Mouse (Mus musculus) layer of hippocampus, adult 18-20 months (tissue): ENCODE measurements around the gene Hhat. TPM values are rescaled to one million over a fixed set of nuclear protein-coding genes. Genes with fewer than 3 reads are reported as not detected.

Experiments
- DNase-seq, 2 experiments: peaks; one replicate each; pipeline ENCODE4 v3.0.0; 2022; ENCODE audit warnings: low spot score in 2 of 2
- total RNA-seq, 2 experiments: library from RNA; stranded (reverse); gene quantifications; 2 replicates each; pipeline ENCODE4 v1.2.3; 2021

Gene Hhat
- total RNA-seq, 2 experiments from 2014 or later, result 1.7 TPM

GRCm38 (mm10) chr1:192503651-192504050 lies 267.4 kb downstream of the Hhat start:
- DNase-seq, result no peak

GRCm38 (mm10) chr1:192502835-192503234 lies 268.2 kb downstream of the Hhat start:
- DNase-seq, result no peak

- peak in 1 of 2 experiments; percentile 32 for DNase-seq
Observed at GRCm38 (mm10) chr1:192502016-192502415, 269.0 kb downstream of the Hhat start.

GRCm38 (mm10) chr1:192497505-192497904 lies 273.5 kb downstream of the Hhat start:
- no peak for DNase-seq

- DNase-seq, result no peak
Observed at GRCm38 (mm10) chr1:192489908-192490825, 280.9 kb downstream of the Hhat start.

- no peak for DNase-seq
Observed at GRCm38 (mm10) chr1:192487571-192487970, 283.5 kb downstream of the Hhat start.

GRCm38 (mm10) chr1:192485030-192485429 lies 286.0 kb downstream of the Hhat start:
- no peak for DNase-seq

GRCm38 (mm10) chr1:192481446-192481845 lies 289.6 kb downstream of the Hhat start:
- no peak for DNase-seq

GRCm38 (mm10) chr1:192480072-192480784 lies 290.8 kb downstream of the Hhat start:
- no peak for DNase-seq

- no peak for DNase-seq
Observed at GRCm38 (mm10) chr1:192478176-192478575, 292.8 kb downstream of the Hhat start.

- DNase-seq, result no peak
Observed at GRCm38 (mm10) chr1:192477556-192477955, 293.5 kb downstream of the Hhat start.

- DNase-seq, result no peak
Observed at GRCm38 (mm10) chr1:192476704-192477103, 294.3 kb downstream of the Hhat start.

GRCm38 (mm10) chr1:192473134-192473533 lies 297.9 kb downstream of the Hhat start:
- no peak for DNase-seq

GRCm38 (mm10) chr1:192472366-192472765 lies 298.7 kb downstream of the Hhat start:
- no peak for DNase-seq

GRCm38 (mm10) chr1:192463732-192464131 lies 307.3 kb downstream of the Hhat start:
- no peak for DNase-seq

- DNase-seq, result no peak
Observed at GRCm38 (mm10) chr1:192457526-192458206, 313.4 kb downstream of the Hhat start.

GRCm38 (mm10) chr1:192457037-192457436 lies 314.0 kb downstream of the Hhat start:
- no peak for DNase-seq

GRCm38 (mm10) chr1:192454981-192455380 lies 316.0 kb downstream of the Hhat start:
- DNase-seq, result no peak

GRCm38 (mm10) chr1:192454501-192454900 lies 316.5 kb downstream of the Hhat start:
- no peak for DNase-seq

GRCm38 (mm10) chr1:192451722-192452121 lies 319.3 kb downstream of the Hhat start:
- DNase-seq, result peak; percentile 45 to 50

GRCm38 (mm10) chr1:192450425-192450824 lies 320.6 kb downstream of the Hhat start:
- no peak for DNase-seq
